Mouse (Mus musculus) lung, postnatal 25 days (tissue): ENCODE measurements at regions not wholly inside any gene's neighbourhood (a gene's known extent, or its start where the extent isn't known, plus 50 kb on each side); places are given as distances from the start of the nearest gene placed in this dataset.

Experiments used
- DNase-seq: peaks from one replicate; pipeline ENCODE4 v3.0.0; 2022; ENCODE audit warnings: low spot score

DNA sequence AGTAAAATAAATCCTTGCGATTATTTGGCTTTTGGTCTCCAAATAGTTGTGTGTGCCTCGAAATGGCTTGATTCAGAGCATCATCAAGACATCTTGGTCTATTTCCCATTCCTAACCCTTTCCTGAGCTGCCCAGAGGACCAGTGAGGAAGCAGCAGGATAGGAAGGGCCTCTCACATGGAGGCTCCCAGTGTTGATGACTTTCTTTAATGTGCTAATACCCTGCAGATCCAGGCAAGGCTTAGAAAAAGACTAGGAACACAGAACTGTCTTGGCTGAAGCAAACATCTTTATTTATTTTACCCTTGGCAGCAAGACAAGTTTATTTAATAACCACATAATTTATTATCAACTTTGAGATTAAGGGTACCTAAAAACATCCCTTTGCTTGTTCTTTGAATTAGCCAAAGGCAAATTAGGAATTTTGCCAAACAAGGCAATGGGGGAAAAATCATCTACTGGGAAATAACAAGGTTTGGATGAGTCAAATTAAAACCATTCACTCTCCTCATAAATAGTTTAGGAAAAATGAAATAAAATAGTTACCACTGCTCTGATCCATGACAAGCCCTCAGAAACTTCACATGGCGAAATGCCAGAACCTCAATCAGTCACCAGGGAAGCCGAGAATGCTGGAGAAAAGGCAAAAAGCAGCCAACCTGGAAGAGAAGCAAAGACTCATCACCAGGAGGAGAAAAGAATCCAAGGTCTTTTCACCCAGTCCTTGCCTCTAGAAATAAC, 263.1 kb upstream of the 1700056E22Rik start:
- DNase-seq, result peak; percentile 42

GRCm38 (mm10) chr1:184291129-184291528, 257.0 kb upstream of the 1700056E22Rik start:
- DNase-seq, result peak; percentile 28

DNA sequence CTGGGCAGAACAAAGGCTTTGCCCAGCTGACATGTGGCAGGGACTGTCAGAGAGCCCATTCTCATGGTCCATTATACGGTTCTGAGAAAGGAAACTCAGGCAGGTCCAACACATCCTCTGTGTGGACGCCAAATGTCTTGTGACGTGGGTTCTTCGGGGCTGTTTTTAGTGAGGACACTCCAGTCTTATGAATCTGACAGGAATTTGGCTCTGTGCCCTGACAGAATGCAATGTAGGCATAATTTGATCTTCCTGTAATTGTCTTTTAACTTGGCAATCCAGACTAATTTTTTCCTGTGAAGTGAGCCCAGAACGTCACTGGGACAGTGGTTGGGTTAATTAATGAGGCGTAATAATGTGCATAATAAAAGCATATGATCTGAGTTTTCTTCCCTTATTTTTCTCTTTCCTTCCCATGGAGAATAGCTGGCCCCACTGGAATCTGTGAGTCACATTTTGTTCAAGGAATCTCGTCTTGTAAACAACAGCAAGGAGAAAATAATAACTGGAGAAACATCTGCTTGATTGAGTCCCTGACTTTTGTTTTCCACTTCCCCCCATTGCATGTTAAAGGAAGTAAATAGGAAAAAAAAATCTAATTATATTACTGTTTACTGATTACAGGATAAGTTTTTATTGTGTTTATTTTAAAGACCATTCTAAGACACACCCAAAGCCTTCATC, 255.8 kb upstream of the 1700056E22Rik start:
- peak; percentile 90 for DNase-seq

DNA sequence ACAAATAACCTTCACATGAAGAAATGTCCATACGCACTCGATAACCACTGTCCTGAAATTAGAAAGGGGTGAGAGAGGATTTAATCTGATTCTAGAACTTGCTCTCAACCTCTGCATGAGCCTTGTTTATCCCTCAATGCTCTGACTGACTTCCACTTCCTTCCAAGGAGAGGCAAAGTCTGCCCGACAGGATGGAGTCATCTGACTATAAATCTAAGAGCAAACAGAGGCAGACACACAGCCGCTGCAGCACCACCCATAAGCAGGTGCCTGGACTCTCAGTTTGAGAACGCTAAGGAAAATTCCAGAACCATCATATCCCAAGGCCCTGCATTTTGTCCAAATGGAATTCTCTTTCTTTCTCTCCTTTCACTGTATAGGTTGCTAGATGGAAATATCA, 247.7 kb upstream of the 1700056E22Rik start:
- DNase-seq, result no peak

DNA sequence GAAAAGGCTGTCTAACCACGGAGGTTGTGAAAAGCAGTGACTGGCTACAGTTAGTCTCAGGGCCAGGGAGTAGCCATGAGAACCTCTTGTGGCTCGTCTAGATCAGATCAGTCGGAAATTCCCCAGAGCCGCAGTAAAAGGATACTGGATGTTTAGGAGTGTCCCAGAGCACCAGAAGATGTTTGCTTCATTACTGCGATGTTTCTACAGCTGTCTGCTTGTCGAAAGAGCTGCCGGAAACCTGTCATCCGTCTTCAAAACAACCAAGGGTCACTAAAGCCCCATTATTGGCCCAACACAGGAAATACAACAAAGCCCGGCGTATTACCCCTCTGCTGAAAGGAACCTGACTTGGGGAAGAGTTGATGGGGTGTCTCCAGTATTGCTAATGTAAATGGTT, 245.2 kb upstream of the 1700056E22Rik start:
- peak; percentile 39 for DNase-seq

GRCm38 (mm10) chr1:184277001-184277400, 242.9 kb upstream of the 1700056E22Rik start:
- DNase-seq, result no peak

GRCm38 (mm10) chr1:184275877-184276276, 241.8 kb upstream of the 1700056E22Rik start:
- DNase-seq, result no peak

DNA sequence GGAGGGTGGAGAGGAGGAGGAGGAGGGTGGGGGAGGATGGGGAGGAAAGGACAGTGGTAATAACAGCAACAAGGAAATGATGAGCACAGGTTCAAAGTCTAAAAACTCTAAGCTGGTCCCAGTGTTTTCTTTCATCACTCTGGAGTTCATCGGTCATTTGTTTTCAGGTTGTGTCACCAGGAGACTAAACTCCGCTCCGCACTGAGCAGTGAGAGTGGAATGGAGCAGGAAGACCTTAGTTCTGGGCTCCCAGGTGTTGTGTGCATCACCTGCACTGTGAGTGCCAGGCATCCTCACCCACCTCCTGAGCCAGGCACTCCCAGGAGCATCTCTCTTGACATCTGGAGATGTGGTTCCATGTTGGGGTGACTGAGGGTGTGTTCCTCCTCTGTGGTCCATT, 241.3 kb upstream of the 1700056E22Rik start:
- DNase-seq, result no peak

GRCm38 (mm10) chr1:184274704-184275103, 240.6 kb upstream of the 1700056E22Rik start:
- no peak for DNase-seq

DNA sequence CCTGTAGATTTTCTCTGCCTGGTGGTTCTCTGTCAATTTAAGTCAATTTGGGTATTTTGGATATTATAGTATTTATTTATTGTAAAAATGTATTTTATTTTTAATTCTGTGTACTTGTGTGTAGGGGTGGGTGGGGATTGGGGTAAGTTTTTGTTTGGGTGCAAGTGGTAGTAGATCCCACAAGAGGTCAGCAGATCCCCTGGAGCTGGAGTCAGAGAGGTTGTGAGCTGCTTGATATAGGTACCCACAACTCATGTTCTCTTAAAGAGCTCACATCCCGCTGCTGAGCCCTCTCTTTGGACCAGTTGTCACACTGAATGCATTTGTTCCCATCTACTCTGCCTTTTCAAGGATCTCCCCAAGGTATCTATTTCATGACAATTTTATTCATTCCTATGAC, 239.6 kb upstream of the 1700056E22Rik start:
- no peak for DNase-seq

DNA sequence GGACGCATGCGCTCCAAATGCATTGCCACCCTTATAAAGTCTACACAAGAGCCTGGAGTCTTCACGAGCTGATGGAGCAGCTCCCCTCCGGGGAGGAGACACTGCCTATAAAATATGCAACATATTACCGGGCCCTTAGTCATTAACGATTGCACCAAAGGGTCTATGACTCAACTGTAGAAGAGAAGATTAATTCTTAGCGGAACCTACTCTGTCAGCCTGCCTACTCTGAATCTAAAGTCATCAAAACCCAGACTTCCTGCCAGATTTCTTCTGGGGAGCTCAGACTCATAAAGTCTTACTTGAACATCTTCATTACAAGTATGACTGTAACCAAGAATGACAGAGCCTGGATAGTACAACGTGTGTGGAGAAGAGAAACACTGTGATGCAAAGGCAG, 237.2 kb upstream of the 1700056E22Rik start:
- DNase-seq, result no peak

DNA sequence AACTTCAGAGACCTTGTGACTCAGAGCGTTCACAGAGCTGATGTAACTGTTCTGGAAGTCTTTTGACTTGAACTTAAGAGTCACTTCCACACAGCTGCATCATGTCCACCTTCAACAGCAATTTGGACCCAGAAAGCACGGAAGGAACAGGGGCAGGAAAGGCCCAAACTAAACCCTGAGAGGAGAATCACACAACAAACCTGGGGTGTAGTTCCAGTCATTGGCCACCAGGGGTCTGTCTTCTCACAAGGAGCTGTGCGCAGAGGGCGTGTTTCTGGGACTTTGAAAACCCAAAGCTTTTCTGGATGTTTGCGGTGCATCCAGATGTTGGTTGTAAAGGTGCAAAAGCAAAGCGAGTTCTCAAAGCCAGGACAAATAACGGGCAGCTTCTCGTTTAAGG, 231.9 kb upstream of the 1700056E22Rik start:
- peak; percentile 80 for DNase-seq

DNA sequence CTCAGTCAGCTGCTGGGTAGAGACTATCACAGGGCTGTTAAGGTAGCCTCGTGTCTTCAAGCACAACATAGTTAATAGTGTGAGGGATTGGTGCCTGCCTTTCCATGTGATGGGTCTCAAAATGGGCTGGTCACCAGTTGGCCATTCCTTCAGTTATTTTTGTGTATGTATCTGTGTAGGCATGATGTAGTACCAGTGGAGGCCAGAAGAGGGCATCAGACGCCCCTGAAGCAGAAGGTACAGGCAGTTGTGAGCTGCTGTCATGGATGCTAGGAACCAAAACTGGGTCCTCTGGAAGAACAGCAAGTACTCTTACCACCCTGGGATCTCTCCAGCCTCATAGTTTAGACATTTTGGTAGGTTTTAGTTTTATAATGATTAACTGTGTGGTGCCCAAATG, 228.9 kb upstream of the 1700056E22Rik start:
- DNase-seq, result no peak

GRCm38 (mm10) chr1:184261385-184261727, 227.3 kb upstream of the 1700056E22Rik start:
- no peak for DNase-seq

DNA sequence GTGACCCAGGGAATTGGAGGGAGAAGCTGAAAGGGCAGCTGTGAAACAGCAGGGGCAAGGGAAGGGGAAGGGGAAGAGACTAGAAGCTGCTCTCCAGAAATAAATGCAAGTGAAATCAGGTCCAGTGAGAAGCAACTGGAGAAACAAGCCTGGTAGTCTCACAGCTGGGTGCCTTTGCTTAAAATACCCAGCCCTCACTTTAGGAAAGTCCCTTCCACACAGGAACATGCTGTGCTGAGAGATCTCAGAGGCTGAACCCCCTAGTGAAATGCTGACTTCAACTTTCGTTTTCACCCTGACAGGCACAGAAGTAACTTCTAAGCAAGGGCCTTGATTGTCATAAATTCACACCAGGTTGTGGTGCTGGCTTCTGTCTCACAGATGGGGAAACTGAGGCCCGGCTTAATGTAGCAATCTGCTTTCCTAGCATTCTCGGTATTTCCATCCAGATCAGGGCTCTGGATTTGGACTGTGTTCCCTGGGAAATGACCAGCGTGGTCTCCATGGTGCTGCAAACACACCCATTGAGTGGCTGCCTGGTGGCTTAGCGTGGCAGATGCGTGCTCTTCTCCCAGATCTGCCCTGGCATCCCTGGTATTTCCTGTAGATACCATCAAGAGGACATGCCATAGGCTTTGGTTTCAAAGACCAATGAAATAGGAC, 226.8 kb upstream of the 1700056E22Rik start:
- no peak for DNase-seq

DNA sequence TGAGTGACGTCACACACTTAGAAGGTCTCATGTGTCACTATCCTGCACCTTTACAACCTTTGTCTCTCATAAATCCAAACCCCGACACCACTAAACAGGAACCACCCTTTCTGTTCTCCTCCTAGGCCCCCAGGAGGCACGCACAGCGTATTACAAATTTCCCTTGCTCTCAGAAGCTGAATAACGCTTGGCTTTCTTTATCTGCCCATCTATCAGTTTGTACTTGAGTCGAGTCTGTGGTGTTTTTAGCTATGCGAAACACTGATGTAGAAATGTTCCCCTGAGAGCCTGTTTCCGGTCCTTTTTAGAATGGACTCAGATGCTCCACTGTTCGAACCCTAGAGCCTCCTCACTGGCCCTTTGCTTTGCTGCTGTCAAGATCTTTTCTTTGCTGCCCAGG, 225.8 kb upstream of the 1700056E22Rik start:
- no peak for DNase-seq

DNA sequence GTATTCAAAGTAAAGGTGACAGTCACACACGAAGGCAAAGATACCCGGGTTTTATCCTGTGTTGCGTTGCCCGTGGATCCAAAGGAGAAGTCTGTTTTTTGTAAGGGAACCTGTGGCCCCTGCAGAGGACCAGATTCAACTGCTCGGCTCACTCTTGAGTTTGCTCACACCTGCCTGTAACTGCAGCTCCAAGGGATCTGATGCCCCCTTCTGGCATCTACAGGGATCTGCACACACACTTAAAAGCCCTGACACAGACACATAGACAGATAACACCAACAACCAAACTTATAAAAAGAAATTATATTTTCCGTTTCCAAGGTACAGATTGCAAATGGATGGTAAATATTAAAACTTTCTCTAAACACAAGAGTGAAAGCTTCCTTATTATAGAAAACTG, 223.3 kb upstream of the 1700056E22Rik start:
- DNase-seq, result no peak

- DNase-seq, result no peak
These were observed 220.8 kb upstream of the 1700056E22Rik start for GRCm38 (mm10) chr1:184254951-184255350.

- DNase-seq, result no peak
These were observed 210.8 kb upstream of the 1700056E22Rik start for GRCm38 (mm10) chr1:184244730-184245488.

DNA sequence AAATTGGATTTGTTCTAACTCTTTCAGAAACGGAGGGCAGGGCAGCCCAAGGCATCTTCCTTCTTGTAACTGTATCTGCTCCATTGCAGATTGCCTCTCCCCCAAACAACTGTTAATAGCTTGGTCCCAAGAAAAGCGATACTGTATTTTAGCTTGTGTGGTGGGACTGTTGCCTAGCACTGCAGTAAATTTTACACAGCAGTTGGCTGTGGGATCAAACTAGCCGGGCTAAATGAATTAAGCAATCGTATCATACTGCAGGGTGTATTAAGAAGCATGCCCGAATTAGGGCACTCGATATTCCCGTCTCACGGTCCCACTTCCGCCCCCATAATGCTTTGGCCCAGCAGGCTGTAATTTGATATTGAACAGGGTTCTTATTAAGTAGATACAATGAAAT, 210.2 kb upstream of the 1700056E22Rik start:
- DNase-seq, result no peak

GRCm38 (mm10) chr1:184241846-184242245, 207.7 kb upstream of the 1700056E22Rik start:
- no peak for DNase-seq
